Mouse (Mus musculus): ENCODE measurements around the gene Pxmp2.

DNA sequence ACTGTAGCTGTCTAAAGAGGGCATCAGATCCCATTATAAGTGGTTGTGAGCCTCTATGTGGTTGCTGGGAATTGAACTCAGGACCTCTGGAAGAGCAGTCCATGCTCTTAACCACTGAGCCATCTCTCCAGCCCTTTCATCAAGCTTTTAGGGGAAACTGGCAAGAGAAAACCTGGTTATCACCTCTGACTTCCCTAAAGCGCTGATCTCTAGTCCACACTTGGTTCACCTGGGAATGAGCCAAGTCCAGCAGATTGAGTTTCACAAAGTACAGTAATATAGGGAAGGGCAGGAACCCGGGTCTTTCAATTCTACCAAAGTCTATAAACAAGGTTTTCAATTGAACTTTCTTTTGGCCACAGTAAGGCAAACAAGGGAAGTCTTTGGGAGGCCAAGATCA is 4.0 kb downstream of the Pxmp2 start:
- no peak for TF ChIP-seq CTCF (IDR thresholded peaks at IDR 0.05; ENCODE audit: control insufficient read depth, insufficient read depth, insufficient read length)
- no peak for TF ChIP-seq USF1 (IDR thresholded peaks at IDR 0.05; ENCODE audit: low read depth)
- no peak for TF ChIP-seq MYOD1 (IDR thresholded peaks at IDR 0.05; ENCODE audit: control insufficient read depth, insufficient read length, low read depth)
- no peak for TF ChIP-seq MYOG (IDR thresholded peaks at IDR 0.05; ENCODE audit: control insufficient read depth, extremely low read depth, insufficient read length)
